Mouse (Mus musculus) midbrain, embryonic 15.5 days (tissue): Measurements from ENCODE around the gene Txndc15. TPM values are rescaled to one million over a fixed set of nuclear protein-coding genes. Genes with fewer than 3 reads are reported as not detected.

ENCODE experiments used
- ATAC-seq: fragments of 200-750 bp; cut with Nextera tagmentation; replicated peaks from 2 replicates; pipeline ENCODE4 v1.8.0; 2017; ENCODE audit warnings: moderate TSS enrichment
- H3K27ac ChIP-seq: fragments of 300-500 bp; sonication (generic); 2 replicates; pipeline ENCODE4 v1.5.1; 2015; ENCODE audit warnings: mild to moderate bottlenecking, inconsistent platforms
- H3K27me3 ChIP-seq: fragments of 300-500 bp; sonication (generic); replicated peaks from 2 replicates; pipeline ENCODE4 v1.6.1; 2015; ENCODE audit warnings: inconsistent platforms
- H3K36me3 ChIP-seq: fragments of 300-500 bp; sonication (generic); replicated peaks from 2 replicates; pipeline ENCODE4 v1.6.1; 2015; ENCODE audit warnings: inconsistent platforms
- H3K4me1 ChIP-seq: fragments of 300-500 bp; sonication (generic); 2 replicates; pipeline ENCODE4 v1.6.1; 2015; ENCODE audit warnings: inconsistent platforms
- H3K4me2 ChIP-seq: fragments of 300-500 bp; sonication (generic); 2 replicates; pipeline ENCODE4 v1.6.1; 2015; ENCODE audit warnings: inconsistent platforms, mild to moderate bottlenecking, moderate library complexity
- H3K4me3 ChIP-seq: fragments of 300-500 bp; sonication (generic); 2 replicates; pipeline ENCODE4 v1.5.1; 2015; ENCODE audit warnings: mild to moderate bottlenecking, inconsistent platforms
- H3K9ac ChIP-seq: fragments of 300-500 bp; sonication (generic); 2 replicates; pipeline ENCODE4 v1.6.1; 2015; ENCODE audit warnings: mild to moderate bottlenecking, inconsistent platforms
- H3K9me3 ChIP-seq: fragments of 300-500 bp; sonication (generic); 2 replicates; pipeline ENCODE4 v1.6.1; 2016; ENCODE audit warnings: inconsistent platforms
- WGBS: fragments of 180-500 bp; shearing (Covaris S2); methylation state at CpG from one replicate; pipeline ENCODE4 v1.1.7; 2015; ENCODE audit warnings: mixed read lengths; 5-methylcytosine and 5-hydroxymethylcytosine counted together
- polyA plus RNA-seq: library from polyadenylated mRNA; unstranded; fragments of >200 nt; fragmentation: Nextera tagmentation; extraction: Ambion mirVana; gene quantifications from 2 replicates; pipeline ENCODE4 v1.2.1, GENCODE M21; 2015

The Txndc15 gene
- polyA plus RNA-seq, 1 experiment from 2014 or later = 141 TPM

- no peak overlapping the region for H3K4me3 ChIP-seq
- no peaks in the 10 kb centered on the region for H3K36me3 ChIP-seq
- H3K27me3 ChIP-seq = no peaks in the 10 kb centered on the region
- H3K9me3 ChIP-seq = no peaks in the 10 kb centered on the region
- WGBS = 91% methylated on average over 8 of the region's 8 CpGs
- no peak overlapping the region for H3K27ac ChIP-seq
- no peaks in the 10 kb centered on the region for H3K4me1 ChIP-seq
- no peak overlapping the region for H3K4me2 ChIP-seq
- ATAC-seq = no peak
- H3K9ac ChIP-seq = no peak overlapping the region
Measured at GRCm38 (mm10) chr13:55737885-55738284, 23.4 kb downstream of the Txndc15 start.

DNA sequence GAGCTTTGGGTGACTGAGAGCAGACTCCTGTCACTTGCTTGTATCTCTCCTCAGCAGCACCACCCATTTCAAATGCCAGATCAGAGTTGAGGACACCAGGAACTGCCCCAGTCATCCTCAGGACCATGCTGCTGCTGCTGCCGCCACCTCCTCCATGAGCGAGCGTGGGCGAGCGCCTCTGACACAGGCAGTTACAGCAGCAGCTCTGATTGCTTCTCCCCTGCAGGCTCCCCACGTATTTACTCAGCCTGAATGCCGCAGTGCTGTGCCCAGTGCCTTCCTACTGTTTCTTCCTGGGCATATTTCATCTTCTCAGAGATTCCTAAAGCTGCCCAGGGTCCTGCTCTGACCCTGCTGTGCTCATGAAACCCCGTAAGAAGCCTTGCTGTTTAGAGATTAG is 27.9 kb downstream of the Txndc15 start:
- no peak overlapping the region for H3K9ac ChIP-seq
- no peak for ATAC-seq
- 72% methylated on average over 8 of the region's 8 CpGs for WGBS
- no peaks in the 10 kb centered on the region for H3K4me1 ChIP-seq
- no peak overlapping the region for H3K4me3 ChIP-seq
- H3K9me3 ChIP-seq = no peaks in the 10 kb centered on the region
- H3K27me3 ChIP-seq = no peaks in the 10 kb centered on the region
- H3K36me3 ChIP-seq = no peaks in the 10 kb centered on the region
- H3K4me2 ChIP-seq = no peak overlapping the region
- no peak overlapping the region for H3K27ac ChIP-seq

- 74% methylated on average over 13 of the region's 13 CpGs for WGBS
- H3K9me3 ChIP-seq = no peaks in the 10 kb centered on the region
- H3K4me3 ChIP-seq = no peak overlapping the region
- ATAC-seq = no peak
- H3K4me1 ChIP-seq = peaks cover 12% of the 10 kb centered on the region; the same call in 1 of the 2 replicates
- no peaks in the 10 kb centered on the region for H3K27me3 ChIP-seq
- no peaks in the 10 kb centered on the region for H3K36me3 ChIP-seq
- no peak overlapping the region for H3K27ac ChIP-seq
- no peak overlapping the region for H3K4me2 ChIP-seq
- H3K9ac ChIP-seq = no peak overlapping the region
Measured at GRCm38 (mm10) chr13:55754380-55754779, 39.9 kb downstream of the Txndc15 start.

- no peak overlapping the region for H3K4me3 ChIP-seq
- 49% methylated on average over 8 of the region's 8 CpGs for WGBS
- no peak overlapping the region for H3K27ac ChIP-seq
- no peaks in the 10 kb centered on the region for H3K9me3 ChIP-seq
- H3K27me3 ChIP-seq = no peaks in the 10 kb centered on the region
- H3K4me2 ChIP-seq = no peak overlapping the region
- ATAC-seq = no peak
- H3K9ac ChIP-seq = no peak overlapping the region
- H3K4me1 ChIP-seq = no peaks in the 10 kb centered on the region
- H3K36me3 ChIP-seq = no peaks in the 10 kb centered on the region
Measured at GRCm38 (mm10) chr13:55756789-55757188, 42.3 kb downstream of the Txndc15 start.

- no peaks in the 10 kb centered on the region for H3K27me3 ChIP-seq
- no peaks in the 10 kb centered on the region for H3K4me1 ChIP-seq
- no peak overlapping the region for H3K4me3 ChIP-seq
- WGBS = 83% methylated on average over 6 of the region's 6 CpGs
- H3K27ac ChIP-seq = no peak overlapping the region
- no peak overlapping the region for H3K4me2 ChIP-seq
- H3K9ac ChIP-seq = no peak overlapping the region
- H3K36me3 ChIP-seq = no peaks in the 10 kb centered on the region
- ATAC-seq = no peak
- H3K9me3 ChIP-seq = no peaks in the 10 kb centered on the region
Measured at GRCm38 (mm10) chr13:55757645-55758044, 43.2 kb downstream of the Txndc15 start.

DNA sequence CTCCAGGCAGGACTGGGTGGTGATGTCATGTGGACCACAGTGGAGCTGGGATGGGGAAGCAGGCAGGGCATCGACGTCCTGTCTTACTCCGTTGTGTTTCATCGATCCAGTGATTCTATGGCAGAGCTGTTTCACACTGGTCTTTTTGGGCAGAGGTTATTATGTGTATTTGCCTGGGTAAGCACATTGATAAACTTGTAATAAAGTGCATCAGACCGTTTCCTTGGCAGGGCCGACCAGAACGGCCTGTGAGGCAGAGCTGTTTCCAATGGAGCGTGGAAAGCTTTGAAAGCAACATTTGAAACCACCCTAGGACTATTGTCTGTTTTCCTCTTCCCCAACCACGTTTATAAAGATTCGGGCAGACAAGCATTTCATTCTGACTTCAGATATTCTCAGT is 46.1 kb downstream of the Txndc15 start:
- Histone ChIP-seq H3K27me3 (no peaks in the 10 kb centered on the region), H3K4me1 (no peaks in the 10 kb centered on the region), H3K9me3 (no peaks in the 10 kb centered on the region), H3K36me3 (no peaks in the 10 kb centered on the region), H3K9ac (no peak overlapping the region), H3K27ac (no peak overlapping the region), H3K4me3 (no peak overlapping the region), H3K4me2 (no peak overlapping the region)
- ATAC-seq = no peak
- WGBS = 34% methylated on average over 10 of the region's 10 CpGs

GRCm38 (mm10) chr13:55761486-55761885 is 47.0 kb downstream of the Txndc15 start:
- Histone ChIP-seq H3K27me3 (no peaks in the 10 kb centered on the region), H3K9me3 (no peaks in the 10 kb centered on the region), H3K4me2 (no peak overlapping the region), H3K4me1 (no peaks in the 10 kb centered on the region), H3K27ac (no peak overlapping the region), H3K9ac (no peak overlapping the region), H3K4me3 (no peak overlapping the region), H3K36me3 (no peaks in the 10 kb centered on the region)
- WGBS = 78% methylated on average over 10 of the region's 10 CpGs
- no peak for ATAC-seq

DNA sequence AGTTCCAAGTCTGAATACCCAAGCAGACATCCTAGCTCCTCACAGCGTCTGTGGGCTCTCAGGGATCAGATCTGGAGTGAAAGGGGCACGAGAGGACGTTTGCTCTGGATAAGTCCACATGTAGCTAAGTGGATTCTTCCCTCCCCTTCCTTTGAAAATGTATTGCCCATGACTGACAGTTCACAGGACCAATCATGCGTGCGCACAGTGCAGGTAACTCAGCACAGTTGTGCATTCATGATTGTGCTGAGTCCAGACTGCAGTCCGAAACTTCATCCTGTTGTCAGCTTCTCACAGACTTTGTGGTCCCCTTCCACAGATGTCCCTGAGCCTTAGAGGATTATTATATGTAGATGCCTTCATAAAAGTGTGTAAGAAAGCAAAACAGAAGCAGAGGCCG is 59.9 kb downstream of the Txndc15 start:
- Histone ChIP-seq H3K9me3 (no peaks in the 10 kb centered on the region), H3K27me3 (no peaks in the 10 kb centered on the region), H3K36me3 (no peaks in the 10 kb centered on the region), H3K27ac (no peak overlapping the region), H3K4me3 (no peak overlapping the region), H3K4me1 (no peaks in the 10 kb centered on the region), H3K4me2 (no peak overlapping the region), H3K9ac (no peak overlapping the region)
- ATAC-seq = no peak
- 93% methylated on average over 7 of the region's 7 CpGs for WGBS

GRCm38 (mm10) chr13:55775056-55775455 is 60.6 kb downstream of the Txndc15 start:
- Histone ChIP-seq H3K27me3 (no peaks in the 10 kb centered on the region), H3K4me3 (no peak overlapping the region), H3K9me3 (no peaks in the 10 kb centered on the region), H3K9ac (no peak overlapping the region), H3K27ac (no peak overlapping the region), H3K36me3 (no peaks in the 10 kb centered on the region), H3K4me2 (no peak overlapping the region), H3K4me1 (no peaks in the 10 kb centered on the region)
- WGBS = 75% methylated on average over 11 of the region's 11 CpGs
- no peak for ATAC-seq

Other genes with a start within 250 kb of the Txndc15 start
- gene Dbn1, start 226.5 kb upstream of the Txndc15 start, polyA plus RNA-seq = 622 and 645 TPM in 2 replicates
- 167 and 171 TPM in 2 replicates for gene Pdlim7, start 201.0 kb upstream of the Txndc15 start, polyA plus RNA-seq
- 5.6 and 6.4 TPM in 2 replicates for gene Dok3, start 185.4 kb upstream of the Txndc15 start, polyA plus RNA-seq
- 61.2 and 63.6 TPM in 2 replicates for gene Ddx41, start 178.0 kb upstream of the Txndc15 start, polyA plus RNA-seq
- 62.9 and 65.2 TPM in 2 replicates for gene Fam193b, start 143.5 kb upstream of the Txndc15 start, polyA plus RNA-seq
- gene Tmed9, start 140.9 kb upstream of the Txndc15 start, polyA plus RNA-seq = 93.5 and 93.8 TPM in 2 replicates
- gene B4galt7, start 114.8 kb upstream of the Txndc15 start, polyA plus RNA-seq = 48.6 and 51.4 TPM in 2 replicates
- gene Caml, start 91.6 kb upstream of the Txndc15 start, polyA plus RNA-seq = 94.4 and 103 TPM in 2 replicates
- 26.0 and 27.2 TPM in 2 replicates for gene Ddx46, start 79.6 kb upstream of the Txndc15 start, polyA plus RNA-seq
- gene B230219D22Rik, start 21.5 kb upstream of the Txndc15 start, polyA plus RNA-seq = 82.3 and 82.9 TPM in 2 replicates
- gene Pcbd2, start 12.7 kb downstream of the Txndc15 start, polyA plus RNA-seq = 17.3 and 17.4 TPM in 2 replicates
- gene Catsper3, start 69.9 kb downstream of the Txndc15 start, polyA plus RNA-seq = 0.13 and 0.17 TPM in 2 replicates
- 2.9 and 3.7 TPM in 2 replicates for gene Pitx1, start 121.5 kb downstream of the Txndc15 start, polyA plus RNA-seq